Mouse (Mus musculus) forebrain, postnatal 0 days (tissue): ENCODE data around the gene Gpbar1. TPM values are rescaled to one million over a fixed set of nuclear protein-coding genes. Genes with fewer than 3 reads are reported as not detected.

Experiments used
- ATAC-seq: fragments of 200-750 bp; cut with Nextera tagmentation; 2 replicates; pipeline ENCODE4 v1.8.0; 2017; ENCODE audit warnings: mild to moderate bottlenecking, moderate library complexity
- DNase-seq: peaks from one replicate; pipeline ENCODE4 v3.0.0-alpha.2; 2015
- H3K27ac ChIP-seq: fragments of 300-500 bp; sonication (generic); 2 replicates; pipeline ENCODE4 v1.5.1; 2014; ENCODE audit warnings: low read depth, mild to moderate bottlenecking, antibody characterized with exemption, low read length, moderate library complexity, mixed read lengths
- H3K27me3 ChIP-seq: fragments of 300-500 bp; sonication (generic); 2 replicates; pipeline ENCODE4 v1.6.1; 2014; ENCODE audit warnings: mild to moderate bottlenecking, low read length, mixed read lengths; ENCODE audit not compliant: insufficient read depth
- H3K36me3 ChIP-seq: fragments of 300-500 bp; sonication (generic); 2 replicates; pipeline ENCODE4 v1.6.1; 2014; ENCODE audit warnings: mild to moderate bottlenecking, moderate library complexity; ENCODE audit not compliant: insufficient read depth
- H3K4me1 ChIP-seq: fragments of 300-500 bp; sonication (generic); 2 replicates; pipeline ENCODE4 v1.6.1; 2014; ENCODE audit warnings: antibody characterized with exemption; ENCODE audit not compliant: insufficient read depth
- H3K4me2 ChIP-seq: fragments of 300-500 bp; sonication (generic); 2 replicates; pipeline ENCODE4 v1.6.1; 2014; ENCODE audit warnings: low read depth, mild to moderate bottlenecking, moderate library complexity
- H3K4me3 ChIP-seq: fragments of 300-500 bp; sonication (generic); 2 replicates; pipeline ENCODE4 v1.5.1; 2014; ENCODE audit warnings: low read depth, low read length, mixed read lengths
- H3K9ac ChIP-seq: fragments of 300-500 bp; sonication (generic); 2 replicates; pipeline ENCODE4 v1.6.1; 2014; ENCODE audit warnings: mild to moderate bottlenecking
- H3K9me3 ChIP-seq: fragments of 300-500 bp; sonication (generic); 2 replicates; pipeline ENCODE4 v1.6.1; 2016; ENCODE audit warnings: low read length
- CTCF ChIP-seq: sonication (generic); IDR thresholded peaks from 2 replicates; pipeline ENCODE4 v1.5.1; 2016; ENCODE audit warnings: antibody characterized with exemption, control low read depth, low read depth
- WGBS: fragments of 180-500 bp; shearing (Covaris S2); extraction: QIAGEN DNeasy Blood & Tissue Kit; methylation state at CpG from one replicate; pipeline ENCODE4 v1.1.7; 2014; 5-methylcytosine and 5-hydroxymethylcytosine counted together
- polyA plus RNA-seq: library from polyadenylated mRNA; unstranded; fragments of >200 nt; fragmentation: Nextera tagmentation; extraction: Ambion mirVana; gene quantifications from 2 replicates; pipeline ENCODE4 v1.2.1, GENCODE M21; 2015
- total RNA-seq: library from RNA; depleted of rRNA; stranded (reverse); fragments of >200 nt; gene quantifications from 2 replicates; pipeline ENCODE4 v1.2.3, GENCODE M21; 2014

Gene Gpbar1
- total and polyA plus RNA-seq, 2 experiments from 2014 or later = not detected

GRCm38 (mm10) chr1:74288327-74288726 lies 10.0 kb downstream of the Gpbar1 start:
- Histone ChIP-seq H3K27me3 (no peaks in the 10 kb centered on the region), H3K4me3 (no peak overlapping the region), H3K36me3 (peaks cover 24% of the 10 kb centered on the region), H3K4me1 (0 out of 2 replicates have a peak, but pooled peaks cover 4% of the 10 kb centered on the region), H3K27ac (no peak overlapping the region), H3K9ac (no peak overlapping the region), H3K9me3 (no peaks in the 10 kb centered on the region), H3K4me2 (no peak overlapping the region)
- WGBS = 74% methylated on average over 4 of the region's 4 CpGs
- no peak for TF ChIP-seq CTCF
- ATAC-seq (no peak), DNase-seq (no peak)

DNA sequence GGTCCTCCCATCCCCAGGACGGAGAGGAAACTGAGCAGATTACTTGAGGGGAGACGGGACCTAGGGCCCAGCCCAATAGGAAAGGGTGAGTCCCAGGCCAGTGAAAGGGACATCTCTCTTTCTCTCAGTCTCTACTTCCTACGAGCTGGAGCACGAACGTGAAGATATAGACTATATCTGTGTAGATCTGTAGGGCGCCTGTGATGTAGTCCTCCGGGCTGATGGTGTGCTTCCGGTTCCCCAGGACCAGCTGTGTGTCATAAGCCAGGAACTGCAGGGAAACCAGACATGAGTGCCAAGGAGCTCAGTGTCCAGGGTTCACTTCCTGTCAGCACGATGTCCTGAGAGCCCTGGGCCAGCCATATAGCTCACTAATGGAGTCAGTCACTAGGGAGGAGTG lies 10.9 kb downstream of the Gpbar1 start:
- Histone ChIP-seq H3K27ac (no peak overlapping the region), H3K9ac (no peak overlapping the region), H3K27me3 (no peaks in the 10 kb centered on the region), H3K4me2 (no peak overlapping the region), H3K9me3 (no peaks in the 10 kb centered on the region), H3K36me3 (peaks cover 24% of the 10 kb centered on the region), H3K4me3 (no peak overlapping the region), H3K4me1 (0 out of 2 replicates have a peak, but pooled peaks cover 4% of the 10 kb centered on the region)
- ATAC-seq = no peak
- TF ChIP-seq CTCF = no peak
- WGBS = 88% methylated on average over 9 of the region's 9 CpGs
- DNase-seq = no peak

DNA sequence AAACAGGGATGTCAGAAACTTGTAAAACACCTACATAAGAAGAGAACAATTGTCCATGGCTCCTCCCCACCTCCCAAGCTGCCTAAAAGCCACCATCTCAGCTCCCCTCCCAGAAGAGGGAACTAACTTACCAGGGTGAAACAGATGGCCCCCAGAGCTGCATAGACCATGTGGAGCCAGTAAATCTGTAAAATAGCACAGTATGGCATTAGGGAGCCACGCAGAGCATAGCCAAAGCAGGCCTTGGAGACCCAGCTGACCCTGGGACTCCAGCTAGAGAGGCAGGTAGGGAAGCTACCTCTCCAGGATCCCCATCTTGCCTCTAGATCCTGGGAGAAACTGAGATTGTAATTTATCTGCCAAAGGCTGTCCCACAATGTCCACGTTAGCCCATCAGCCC lies 11.4 kb downstream of the Gpbar1 start:
- H3K27me3 ChIP-seq = no peaks in the 10 kb centered on the region
- DNase-seq = no peak
- H3K9ac ChIP-seq = no peak overlapping the region
- H3K27ac ChIP-seq = no peak overlapping the region
- 71% methylated on average over 2 of the region's 2 CpGs for WGBS
- H3K4me3 ChIP-seq = no peak overlapping the region
- no peaks in the 10 kb centered on the region for H3K9me3 ChIP-seq
- H3K4me2 ChIP-seq = no peak overlapping the region
- ATAC-seq = no peak
- no peak for TF ChIP-seq CTCF
- peaks cover 24% of the 10 kb centered on the region for H3K36me3 ChIP-seq
- H3K4me1 ChIP-seq = 0 out of 2 replicates have a peak, but pooled peaks cover 4% of the 10 kb centered on the region

DNA sequence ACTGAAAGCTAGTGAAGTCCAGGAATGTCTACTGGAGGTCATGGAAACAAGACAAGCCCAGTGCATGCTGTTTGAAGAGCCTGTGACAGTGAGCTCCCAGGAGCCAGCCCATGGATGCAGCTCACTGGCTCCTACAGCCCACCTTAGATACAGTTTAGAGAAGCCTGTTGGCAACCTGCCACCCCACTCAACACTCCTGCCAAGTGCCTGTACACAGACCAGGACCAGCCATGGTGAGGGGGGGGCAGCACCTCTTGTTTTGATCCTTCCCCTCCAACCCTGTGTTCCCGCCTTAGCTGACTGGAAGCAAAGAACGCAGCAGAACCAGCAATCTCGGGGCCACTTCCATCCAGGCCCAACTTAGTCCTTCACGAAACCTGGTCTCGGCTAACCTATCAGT lies 11.8 kb downstream of the Gpbar1 start:
- Histone ChIP-seq H3K36me3 (peaks cover 24% of the 10 kb centered on the region), H3K4me1 (0 out of 2 replicates have a peak, but pooled peaks cover 4% of the 10 kb centered on the region), H3K4me2 (no peak overlapping the region), H3K27me3 (no peaks in the 10 kb centered on the region), H3K27ac (no peak overlapping the region), H3K9me3 (no peaks in the 10 kb centered on the region), H3K9ac (no peak overlapping the region), H3K4me3 (no peak overlapping the region)
- ATAC-seq (no peak), DNase-seq (peak; percentile 10)
- WGBS = 80% methylated on average over 5 of the region's 5 CpGs
- TF ChIP-seq CTCF = no peak

- no peaks in the 10 kb centered on the region for H3K9me3 ChIP-seq
- H3K4me3 ChIP-seq = no peak overlapping the region
- H3K27ac ChIP-seq = no peak overlapping the region
- DNase-seq (no peak), ATAC-seq (no peak)
- no peaks in the 10 kb centered on the region for H3K27me3 ChIP-seq
- H3K36me3 ChIP-seq = peaks cover 24% of the 10 kb centered on the region
- no peak for TF ChIP-seq CTCF
- WGBS = 86% methylated on average over 11 of the region's 11 CpGs
- no peaks in the 10 kb centered on the region for H3K4me1 ChIP-seq
- no peak overlapping the region for H3K9ac ChIP-seq
- no peak overlapping the region for H3K4me2 ChIP-seq
These were observed 14.1 kb downstream of the Gpbar1 start for GRCm38 (mm10) chr1:74292331-74293020.

DNA sequence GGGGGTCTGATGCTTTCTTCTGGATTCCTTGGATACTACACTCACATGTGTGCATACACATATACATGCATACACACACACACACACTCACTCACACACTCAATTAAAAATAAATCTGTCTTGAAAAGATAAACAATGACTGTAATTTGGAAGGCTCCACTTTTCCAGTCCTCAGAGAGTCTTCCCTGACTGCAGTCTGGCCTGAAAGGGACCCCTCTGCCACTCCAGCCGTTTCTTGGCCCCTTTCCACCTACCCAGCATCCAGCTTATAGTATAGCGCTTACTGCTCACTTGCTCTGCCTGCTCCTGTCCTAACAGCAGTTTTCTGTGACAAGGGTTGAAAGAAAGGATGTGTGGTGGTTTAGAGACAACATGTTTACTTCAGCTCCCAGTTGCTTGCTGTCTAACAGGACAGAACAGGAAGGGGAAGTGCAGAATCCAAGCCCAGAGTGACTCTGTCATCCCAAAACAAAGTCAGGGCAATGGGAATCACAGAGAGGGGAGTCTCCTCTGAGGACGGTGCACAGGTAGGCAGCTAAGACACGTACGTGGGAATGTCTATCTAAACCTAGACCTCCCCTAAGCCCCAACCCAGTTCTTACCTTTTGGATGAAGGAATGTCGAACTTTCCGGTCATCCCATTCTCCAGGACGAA lies 15.1 kb downstream of the Gpbar1 start:
- peak; percentile 6 for DNase-seq
- TF ChIP-seq CTCF = no peak
- Histone ChIP-seq H3K27ac (no peak overlapping the region), H3K9me3 (no peaks in the 10 kb centered on the region), H3K27me3 (no peaks in the 10 kb centered on the region), H3K36me3 (peaks cover 24% of the 10 kb centered on the region), H3K4me2 (no peak overlapping the region), H3K4me1 (no peaks in the 10 kb centered on the region), H3K4me3 (no peak overlapping the region), H3K9ac (no peak overlapping the region)
- no peak for ATAC-seq
- WGBS = 80% methylated on average over 8 of the region's 8 CpGs

- no peak overlapping the region for H3K9ac ChIP-seq
- H3K27ac ChIP-seq = no peak overlapping the region
- no peaks in the 10 kb centered on the region for H3K4me1 ChIP-seq
- 93% methylated on average over 3 of the region's 3 CpGs for WGBS
- H3K9me3 ChIP-seq = no peaks in the 10 kb centered on the region
- H3K4me2 ChIP-seq = no peak overlapping the region
- ATAC-seq (no peak), DNase-seq (no peak)
- peaks cover 19% of the 10 kb centered on the region; the same call in 1 of the 2 replicates for H3K36me3 ChIP-seq
- TF ChIP-seq CTCF = no peak
- no peaks in the 10 kb centered on the region for H3K27me3 ChIP-seq
- H3K4me3 ChIP-seq = no peak overlapping the region
These were observed 15.8 kb downstream of the Gpbar1 start for GRCm38 (mm10) chr1:74294090-74294643.
